Mouse (Mus musculus) adrenal gland (tissue): ENCODE measurements around the gene Llgl2.

Experiments used
- intact Hi-C: fragments of 180-260 bp; cut with DNase I; formaldehyde crosslinking; loops from one replicate; pipeline ENCODE4 v1.15.1; 2025
- microRNA-seq, 2 experiments: library from miRNA; unstranded; fragments of <30 nt; microRNA quantifications; one replicate each; pipeline ENCODE4; 2019

The Llgl2 gene

GRCm38 (mm10) chr11:115902831-115903230, 79.0 kb downstream of the Llgl2 start:
- intact Hi-C loops, result no loop called here

DNA sequence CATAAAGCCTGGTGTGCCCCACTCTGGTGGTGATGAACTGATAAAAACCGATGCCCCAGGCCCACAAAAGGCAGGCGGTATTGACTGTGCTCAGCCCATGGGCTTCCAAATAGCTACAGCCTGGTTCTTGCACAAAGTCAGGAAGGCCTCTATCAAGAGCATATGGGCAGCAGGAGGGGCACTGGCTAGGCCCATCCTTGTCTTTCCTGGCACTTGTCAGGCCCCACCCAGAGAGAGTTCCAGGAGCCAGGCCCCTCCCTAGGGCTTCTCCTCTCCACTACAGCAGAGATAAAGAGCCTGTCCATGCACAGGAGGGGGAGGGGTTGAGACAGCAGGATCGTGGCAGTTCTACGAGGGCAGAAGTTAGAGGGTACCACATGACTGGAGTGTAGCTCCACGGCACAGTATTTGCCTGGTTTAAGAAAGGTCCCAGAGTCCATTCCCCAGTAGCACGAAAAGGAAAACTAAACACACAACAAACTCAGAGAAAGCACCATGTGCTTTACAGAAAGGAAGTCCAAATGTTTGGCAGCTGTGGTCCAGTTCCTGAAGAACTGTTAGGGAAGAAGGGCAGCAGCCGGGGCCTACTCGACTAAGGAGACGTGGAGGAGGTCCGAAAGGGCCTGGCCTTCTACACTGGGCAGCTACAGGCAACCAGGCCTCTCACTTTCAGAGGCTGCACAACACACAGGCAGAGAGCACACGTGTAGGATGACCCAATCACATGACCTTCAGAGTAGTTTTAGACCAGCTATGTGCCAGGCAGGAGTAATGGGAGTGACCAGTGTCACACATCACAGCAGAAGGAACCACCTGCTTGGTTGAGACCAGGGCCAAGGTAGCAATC, 79.8 kb downstream of the Llgl2 start:
- intact Hi-C loops, result no loop called here

DNA sequence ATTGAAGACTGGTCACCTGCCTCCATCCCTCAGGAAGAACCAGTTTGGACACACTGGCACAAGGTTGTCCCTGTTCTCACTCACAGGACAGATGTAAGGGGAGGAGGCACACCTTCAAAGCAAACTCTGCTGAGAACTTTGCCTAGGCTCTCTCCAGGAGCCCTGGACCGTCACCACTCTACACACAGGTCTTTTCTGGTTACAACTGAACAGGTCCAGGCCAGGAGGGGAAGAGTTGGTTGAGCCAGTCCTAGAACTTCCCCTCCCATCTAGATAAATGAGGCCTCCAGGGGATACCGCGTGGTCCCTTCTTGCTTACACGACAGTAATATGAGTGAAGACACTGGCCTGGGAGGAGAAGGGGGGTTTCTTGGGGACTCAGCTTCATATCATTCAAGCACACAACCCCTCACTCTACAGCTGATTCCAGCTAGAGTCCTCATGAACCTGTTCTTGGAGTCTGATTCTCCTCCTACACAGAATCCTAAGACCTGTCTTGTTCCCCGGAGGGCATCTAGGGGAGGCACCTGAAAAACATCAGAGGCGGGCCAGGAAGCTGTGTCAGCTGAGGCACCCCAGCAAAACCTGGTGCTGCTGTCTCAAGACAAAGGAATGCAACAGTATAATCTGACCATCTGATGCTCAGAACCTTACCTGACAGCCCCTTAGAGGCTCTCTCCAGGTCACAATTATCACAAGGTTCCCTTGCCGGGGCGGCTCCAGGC, 80.5 kb downstream of the Llgl2 start:
- intact Hi-C loops, result no loop called here

Small RNA genes within 50 kb of the gene (microRNA-seq; reads per million reads assigned to microRNA genes)
- 0.34 to 1.1 reads per million in 2 experiments for gene Mir5621
